Mouse (Mus musculus): ENCODE measurements around the gene 4930426L09Rik.
"Not testable (repeated sequence)": the region's sequence is repeated elsewhere in the genome, so short reads cannot be mapped to it uniquely, and the experiment has no call there.

The 4930426L09Rik gene

GRCm38 (mm10) chr2:18970461-18970860, 27.7 kb upstream of the 4930426L09Rik start:
- DNase-seq (ENCODE audit: low spot score), result no peak

GRCm38 (mm10) chr2:18971564-18971963, 26.6 kb upstream of the 4930426L09Rik start:
- DNase-seq (ENCODE audit: low spot score), result no peak

DNA sequence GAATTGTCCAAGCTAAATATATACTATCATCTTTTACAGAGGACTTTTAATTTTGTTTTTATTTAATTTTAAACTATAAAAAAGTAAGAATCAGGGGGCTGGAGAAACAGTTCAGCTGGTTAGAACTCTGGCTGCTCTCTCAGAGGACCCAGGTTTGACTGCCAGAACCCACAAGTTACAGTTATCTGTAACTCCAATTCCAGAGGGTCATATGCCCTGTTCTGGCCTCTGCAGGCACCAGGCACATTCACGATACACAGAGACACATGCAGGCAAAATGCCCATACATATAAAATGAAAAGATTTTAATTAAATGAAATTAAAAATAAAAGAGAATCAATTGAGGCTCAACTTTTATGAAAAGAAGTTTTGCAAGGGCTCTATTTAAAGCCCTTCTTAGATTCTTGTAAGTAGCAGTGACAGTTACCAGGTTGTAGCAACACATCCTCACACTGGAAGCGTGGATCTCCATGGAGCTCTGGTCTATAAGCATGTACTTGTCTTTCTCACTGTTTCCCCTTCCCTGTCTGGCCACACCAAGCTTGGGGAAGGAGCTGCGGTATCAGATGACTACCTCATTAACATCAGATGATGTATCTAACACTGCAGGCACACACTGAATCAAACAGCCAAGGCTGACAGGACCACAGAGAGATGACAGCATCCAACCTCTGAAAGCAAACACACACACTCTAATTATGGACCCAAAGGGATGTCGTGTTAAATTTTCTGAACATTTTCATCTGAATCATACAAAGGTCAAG, 23.1 kb upstream of the 4930426L09Rik start:
- DNase-seq (ENCODE audit: low spot score), result no peak

DNA sequence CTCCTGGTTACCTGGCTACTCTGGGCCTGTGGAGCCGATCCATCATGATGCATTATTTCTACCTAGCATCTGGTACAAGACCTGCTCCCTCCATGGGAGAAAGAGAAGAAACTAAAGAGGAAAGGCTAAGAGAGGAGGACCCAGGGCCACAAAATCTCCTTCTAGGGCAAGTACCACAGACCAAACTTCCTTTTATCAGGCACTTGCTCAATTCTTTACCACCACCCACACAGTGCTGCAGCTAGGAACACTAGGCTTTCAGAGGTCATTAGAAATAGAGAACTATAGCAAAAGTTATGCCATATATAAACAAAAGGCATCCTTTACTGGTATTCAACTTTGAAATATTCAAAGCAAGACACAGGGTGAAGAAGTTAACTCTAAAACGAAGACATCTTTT, 22.0 kb upstream of the 4930426L09Rik start:
- no peak for DNase-seq (ENCODE audit: low spot score)

DNA sequence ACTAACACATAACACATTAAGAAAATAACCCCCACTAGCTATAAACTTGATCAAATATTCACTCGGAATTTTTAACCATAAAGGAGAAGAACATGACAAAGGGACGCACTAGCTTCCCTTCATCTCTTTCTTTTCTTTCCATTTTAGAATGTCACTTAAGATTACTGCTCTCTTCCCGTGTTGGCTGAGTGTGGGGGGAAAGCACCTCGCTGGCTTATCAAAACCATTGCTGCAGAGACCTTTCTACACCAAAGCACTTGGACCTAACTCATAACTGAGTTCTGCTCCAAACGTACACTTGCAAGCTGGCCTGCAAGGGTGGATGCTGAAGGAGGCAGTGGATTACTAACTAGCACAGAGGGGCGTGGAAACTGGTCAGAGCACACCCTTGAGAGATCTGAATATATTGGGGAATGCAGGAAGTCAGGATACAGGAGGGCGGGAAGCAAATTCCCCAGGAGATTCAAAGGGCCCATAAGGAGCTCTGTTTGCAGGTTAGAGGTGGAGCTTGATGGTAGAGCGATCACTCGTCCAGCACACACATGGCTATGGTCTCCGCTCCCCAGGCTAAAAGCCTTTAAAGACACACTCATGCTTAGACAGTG, 20.8 kb upstream of the 4930426L09Rik start:
- no peak for DNase-seq (ENCODE audit: low spot score)

DNA sequence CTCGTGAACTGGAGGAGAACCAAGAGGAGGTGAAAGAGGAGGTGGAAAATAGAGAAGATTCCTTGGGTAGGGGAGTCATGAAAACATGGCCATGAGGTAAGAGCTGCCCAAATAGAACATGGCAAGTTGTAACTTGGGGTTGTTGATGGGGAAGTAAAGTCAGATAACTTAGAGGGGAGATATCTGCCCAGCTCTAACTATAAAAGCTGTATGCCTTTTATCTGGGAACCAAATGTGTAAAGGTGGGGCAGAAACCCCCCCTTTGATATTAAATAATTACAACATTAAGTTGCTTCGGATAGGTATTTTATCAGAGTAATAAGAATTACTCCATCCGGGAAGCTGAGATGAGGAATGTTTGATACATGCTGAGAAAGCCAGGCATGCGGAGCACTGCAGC, 19.1 kb upstream of the 4930426L09Rik start:
- no peak for DNase-seq (ENCODE audit: low spot score)

DNA sequence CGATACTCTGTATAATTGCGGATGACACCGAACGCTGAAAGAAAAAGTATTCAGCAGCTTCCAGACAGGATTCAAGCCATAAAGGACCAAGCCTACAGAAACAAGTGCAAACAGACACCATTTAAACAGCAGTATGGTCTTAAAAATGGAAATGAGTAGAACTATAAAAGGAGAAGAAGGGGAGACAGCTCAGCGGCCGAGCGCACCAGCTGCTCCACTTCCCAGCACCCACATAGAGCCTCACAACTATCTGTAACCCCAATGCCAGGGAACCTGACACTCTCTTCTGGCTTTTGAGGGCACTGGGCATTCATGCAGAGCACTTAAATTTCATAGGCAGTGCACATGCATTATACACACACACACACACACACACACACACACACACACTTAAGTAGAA, 18.5 kb upstream of the 4930426L09Rik start:
- no peak for DNase-seq (ENCODE audit: low spot score)

- no peak for DNase-seq (ENCODE audit: low spot score)
These were observed 15.6 kb upstream of the 4930426L09Rik start for GRCm38 (mm10) chr2:18982581-18982980.

- no peak for DNase-seq (ENCODE audit: low spot score)
These were observed 14.6 kb upstream of the 4930426L09Rik start for GRCm38 (mm10) chr2:18983546-18983945.

GRCm38 (mm10) chr2:18984095-18984847, 13.9 kb upstream of the 4930426L09Rik start:
- no peak for DNase-seq (ENCODE audit: low spot score)

GRCm38 (mm10) chr2:18985506-18985905, 12.6 kb upstream of the 4930426L09Rik start:
- no peak for DNase-seq (ENCODE audit: low spot score)

- no peak for DNase-seq (ENCODE audit: low spot score)
These were observed 9.3 kb upstream of the 4930426L09Rik start for GRCm38 (mm10) chr2:18988885-18989284.

DNA sequence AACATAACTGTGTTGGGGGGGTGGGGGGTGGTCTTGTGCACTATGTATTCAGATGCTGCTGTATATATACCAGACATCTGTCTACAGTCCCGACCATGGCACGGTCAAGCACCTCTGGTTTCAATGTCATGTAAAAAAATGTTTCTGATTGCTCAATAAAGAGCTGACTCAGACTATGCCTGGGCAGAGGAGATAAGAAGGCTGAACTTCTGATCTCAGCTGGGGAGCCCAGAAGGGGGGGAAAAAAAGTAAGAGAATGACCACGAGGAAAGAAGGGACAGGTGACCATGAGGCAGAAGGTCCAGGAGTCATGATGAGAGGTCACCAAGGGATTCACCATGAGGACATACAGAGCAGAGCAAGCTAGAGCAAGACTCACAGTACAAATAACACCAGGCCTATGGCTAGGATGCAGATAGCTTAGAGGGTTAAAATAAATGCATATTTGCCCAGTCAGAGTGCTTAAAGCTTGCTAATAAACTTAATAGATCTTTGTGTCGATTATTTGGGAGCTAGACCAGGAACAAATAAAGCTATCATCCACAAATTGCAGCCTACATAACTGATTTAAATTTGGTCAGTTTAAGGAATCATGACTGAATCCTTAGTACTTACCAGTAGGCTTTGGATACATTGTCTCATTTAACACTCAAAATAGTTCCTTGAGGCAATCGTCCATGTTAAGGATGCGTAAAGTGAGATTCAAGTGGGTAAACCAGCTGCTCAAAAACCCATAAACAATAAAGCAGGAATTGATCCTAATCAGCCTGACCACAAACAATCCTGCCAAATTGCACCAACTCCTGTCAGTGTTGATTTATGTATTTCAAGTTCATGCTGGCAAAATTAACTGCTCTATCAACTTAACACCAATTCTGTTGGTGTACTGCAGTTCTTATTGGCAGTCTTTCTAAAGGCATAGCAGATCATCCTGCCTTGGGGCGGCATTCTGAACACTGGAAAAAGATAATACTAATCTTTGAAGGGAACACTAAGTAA, 5.3 kb upstream of the 4930426L09Rik start:
- DNase-seq (ENCODE audit: low spot score), result no peak

GRCm38 (mm10) chr2:18996451-18997211, 1.5 kb upstream of the 4930426L09Rik start:
- no peak for DNase-seq (ENCODE audit: low spot score)

DNA sequence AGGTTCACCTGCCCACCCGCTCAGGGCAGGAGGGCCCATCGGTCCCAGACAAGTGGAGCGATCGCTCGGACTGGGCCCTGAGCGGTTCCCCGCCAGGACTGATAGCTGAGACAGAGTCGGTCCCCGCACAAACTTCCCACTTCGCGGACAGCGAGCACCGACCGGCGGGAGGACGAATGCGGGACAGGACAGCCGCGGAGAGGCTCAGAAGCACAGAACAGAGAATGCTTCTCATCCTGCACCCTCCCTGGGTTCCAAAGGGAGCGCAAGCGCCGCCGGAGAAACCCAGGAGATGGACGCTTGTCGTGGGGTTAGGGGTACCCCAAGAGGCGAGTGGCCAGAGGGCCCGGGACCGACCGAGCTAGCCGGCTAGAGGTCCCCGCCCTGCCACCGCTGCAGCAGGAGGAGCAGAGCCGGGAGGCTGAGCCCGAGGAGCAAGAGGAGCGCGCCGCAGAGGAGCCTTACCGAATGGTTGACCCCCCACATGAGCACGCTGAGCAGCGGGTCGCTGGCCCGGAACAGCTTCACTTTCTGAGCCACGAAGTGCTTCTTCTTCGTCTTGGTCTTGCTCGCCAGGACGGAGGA, 664 bp upstream of the 4930426L09Rik start:
- peak; percentile 26 for DNase-seq (ENCODE audit: low spot score)

DNA sequence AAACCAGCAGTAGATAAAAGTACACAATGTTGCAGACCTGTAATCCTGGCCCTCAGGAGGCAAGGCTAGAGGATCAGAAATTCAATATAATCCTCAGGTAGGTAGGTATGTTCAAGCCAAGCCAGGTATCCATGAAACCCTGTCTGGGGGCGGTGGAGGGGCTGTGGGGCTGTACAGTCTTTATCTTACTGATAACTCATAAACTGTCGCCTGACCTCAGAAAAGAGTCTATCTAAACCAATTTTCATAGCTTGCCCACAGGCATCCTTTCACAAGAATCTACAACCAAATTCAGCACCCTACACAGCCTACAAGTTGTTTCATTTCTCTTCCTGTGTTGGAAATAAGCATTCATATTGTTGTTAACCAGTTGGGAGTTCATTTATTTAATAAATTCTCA, 1.3 kb downstream of the 4930426L09Rik start:
- no peak for DNase-seq (ENCODE audit: low spot score)

DNA sequence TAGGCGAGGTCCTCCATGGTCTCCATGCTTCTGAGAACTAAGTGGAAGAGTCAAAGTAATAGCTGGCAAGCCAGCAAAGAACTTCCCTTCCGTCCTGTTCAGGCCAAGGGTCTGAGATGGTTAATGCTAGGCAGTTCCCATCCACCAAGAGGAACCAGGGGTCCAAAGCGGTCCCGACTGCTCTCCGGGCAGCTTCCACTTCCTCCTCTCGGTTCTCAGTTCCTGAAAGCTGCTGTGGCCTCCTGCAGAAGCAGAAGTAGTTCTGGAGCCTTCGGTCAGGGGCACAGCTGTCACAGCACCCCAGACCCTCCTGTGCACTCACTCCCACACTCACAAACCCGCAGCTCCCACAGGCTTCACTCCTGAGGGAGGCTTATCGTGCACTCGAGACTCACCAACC, 6.7 kb downstream of the 4930426L09Rik start:
- no peak for DNase-seq (ENCODE audit: low spot score)

- no peak for DNase-seq (ENCODE audit: low spot score)
These were observed 8.0 kb downstream of the 4930426L09Rik start for GRCm38 (mm10) chr2:19006124-19006523.

- no peak for DNase-seq (ENCODE audit: low spot score)
These were observed 9.4 kb downstream of the 4930426L09Rik start for GRCm38 (mm10) chr2:19007580-19007979.

GRCm38 (mm10) chr2:19010541-19010940, 12.4 kb downstream of the 4930426L09Rik start:
- not testable (repeated sequence) for DNase-seq (ENCODE audit: low spot score)

- DNase-seq (ENCODE audit: low spot score), result no peak
These were observed 13.3 kb downstream of the 4930426L09Rik start for GRCm38 (mm10) chr2:19011443-19011842.

Measured in ovary, postnatal 10 days (tissue).